Mouse (Mus musculus): ENCODE results near the gene Ankrd11.

Gene Ankrd11

GRCm38 (mm10) chr8:123004033-123004922 is 37.8 kb downstream of the Ankrd11 start:
- DNase-seq: no peak

- no peak for DNase-seq
Measured at GRCm38 (mm10) chr8:123000311-123000710, 41.8 kb downstream of the Ankrd11 start.

GRCm38 (mm10) chr8:122997963-122998362 is 44.1 kb downstream of the Ankrd11 start:
- no peak for DNase-seq

- no peak for DNase-seq
Measured at GRCm38 (mm10) chr8:122993740-122994139, 48.3 kb downstream of the Ankrd11 start.

- no peak for DNase-seq
Measured at GRCm38 (mm10) chr8:122993031-122993430, 49.0 kb downstream of the Ankrd11 start.

GRCm38 (mm10) chr8:122992296-122992695 is 49.8 kb downstream of the Ankrd11 start:
- no peak for DNase-seq

- no peak for DNase-seq
Measured at GRCm38 (mm10) chr8:122991368-122991767, 50.7 kb downstream of the Ankrd11 start.

- DNase-seq: no peak
Measured at GRCm38 (mm10) chr8:122989976-122990375, 52.1 kb downstream of the Ankrd11 start.

- no peak for DNase-seq
Measured at GRCm38 (mm10) chr8:122988955-122989354, 53.1 kb downstream of the Ankrd11 start.

- DNase-seq: no peak
Measured at GRCm38 (mm10) chr8:122987255-122987654, 54.8 kb downstream of the Ankrd11 start.

- no peak for DNase-seq
Measured at GRCm38 (mm10) chr8:122986501-122987184, 55.4 kb downstream of the Ankrd11 start.

GRCm38 (mm10) chr8:122984175-122984574 is 57.9 kb downstream of the Ankrd11 start:
- no peak for DNase-seq

GRCm38 (mm10) chr8:122983178-122983942 is 58.7 kb downstream of the Ankrd11 start:
- no peak for DNase-seq

- no peak for DNase-seq
Measured at GRCm38 (mm10) chr8:122981646-122982045, 60.4 kb downstream of the Ankrd11 start.

GRCm38 (mm10) chr8:122979865-122980509 is 62.1 kb downstream of the Ankrd11 start:
- DNase-seq: no peak

GRCm38 (mm10) chr8:122979424-122979823 is 62.7 kb downstream of the Ankrd11 start:
- DNase-seq: no peak

- no peak for DNase-seq
Measured at GRCm38 (mm10) chr8:122976046-122976445, 66.0 kb downstream of the Ankrd11 start.

- DNase-seq: no peak
Measured at GRCm38 (mm10) chr8:122969964-122970620, 72.0 kb downstream of the Ankrd11 start.

- DNase-seq: no peak
Measured at GRCm38 (mm10) chr8:122968145-122968544, 73.9 kb downstream of the Ankrd11 start.

GRCm38 (mm10) chr8:122966638-122967037 is 75.4 kb downstream of the Ankrd11 start:
- no peak for DNase-seq

- no peak for DNase-seq
Measured at GRCm38 (mm10) chr8:122962046-122962445, 80.0 kb downstream of the Ankrd11 start.

GRCm38 (mm10) chr8:122961458-122961857 is 80.6 kb downstream of the Ankrd11 start:
- DNase-seq: no peak

Measured in cerebellum, adult 11 months (tissue).